Mouse (Mus musculus) embryo, embryonic 11 days (tissue): ENCODE measurements at regions not wholly inside any gene's neighbourhood (a gene's known extent, or its start where the extent isn't known, plus 50 kb on each side); places are given as distances from the start of the nearest gene placed in this dataset.

Experiments used
- DNase-seq: peaks from one replicate; pipeline ENCODE4 v3.0.0-alpha.2; 2015

DNA sequence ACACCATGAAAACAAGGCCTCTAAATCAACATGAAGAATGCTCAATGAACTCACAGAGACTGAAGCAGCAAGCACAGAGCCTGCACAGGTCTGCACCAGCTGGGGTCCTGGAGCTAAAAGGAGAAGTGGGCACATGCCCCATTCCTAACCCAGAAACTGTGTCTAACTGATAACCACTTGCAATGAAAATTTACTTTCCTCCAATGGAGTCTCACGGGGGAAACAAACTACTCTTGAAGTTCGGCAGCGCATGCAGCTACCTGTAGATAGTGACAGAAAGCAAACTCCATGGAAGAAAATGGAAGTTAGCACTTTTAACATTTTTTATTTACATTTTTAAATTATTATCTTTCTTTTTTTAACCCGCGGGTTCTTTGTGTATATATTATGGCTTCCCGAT, 76.8 kb upstream of the Akap6 start:
- DNase-seq: no peak

DNA sequence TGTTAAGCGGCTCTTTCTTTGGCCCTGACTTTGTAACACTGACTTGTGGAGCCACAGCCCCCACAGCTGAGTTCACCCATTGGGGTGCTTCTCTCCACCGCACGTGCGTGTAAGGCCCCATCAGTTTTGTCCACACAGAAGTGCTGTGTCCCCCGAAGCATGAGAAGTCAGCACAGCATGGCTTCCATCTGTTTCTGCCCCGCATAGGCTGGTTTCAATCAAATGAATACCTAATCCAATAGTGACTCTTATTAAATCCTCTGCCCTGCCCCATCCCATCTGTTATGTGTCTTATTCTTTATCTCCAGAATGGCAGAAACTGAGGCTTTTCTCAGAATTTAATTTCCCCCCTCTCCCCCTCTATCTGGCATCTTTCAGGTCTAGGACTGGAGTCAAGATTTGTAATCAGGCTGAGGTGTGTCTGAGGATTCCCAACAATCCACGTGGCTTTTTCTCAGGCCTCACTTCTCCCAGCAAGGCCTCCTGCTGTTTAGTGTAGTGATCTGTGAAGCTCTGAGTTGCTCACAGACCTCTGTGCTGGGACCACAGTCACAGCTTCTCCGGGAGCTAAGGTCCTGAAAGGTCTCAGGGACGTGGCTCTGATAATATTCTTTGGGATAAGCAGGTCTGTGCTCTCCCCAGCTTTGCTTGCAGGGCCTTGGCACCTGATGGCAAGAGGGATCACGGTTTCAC, 75.6 kb upstream of the Akap6 start:
- DNase-seq: no peak

DNA sequence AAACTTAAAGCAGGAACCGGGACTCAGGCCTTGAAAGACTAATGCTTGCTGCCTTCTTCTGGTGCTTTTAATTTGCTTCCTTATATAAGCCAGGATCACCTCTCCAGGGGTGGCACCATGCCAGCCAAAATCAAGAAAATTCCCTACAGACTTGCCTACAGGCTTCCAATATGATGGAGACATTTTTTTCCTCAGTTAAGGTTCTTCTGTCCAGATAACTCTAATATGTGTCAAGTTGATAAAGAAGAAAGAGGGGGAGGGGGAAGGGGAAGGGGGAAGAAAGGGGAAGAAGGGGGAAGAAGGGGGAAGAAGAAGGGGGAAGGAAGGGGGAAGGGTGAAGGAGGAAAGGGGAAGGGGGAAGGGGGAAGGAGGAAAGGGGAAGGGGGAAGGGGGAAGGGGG, 74.3 kb upstream of the Akap6 start:
- no peak for DNase-seq

DNA sequence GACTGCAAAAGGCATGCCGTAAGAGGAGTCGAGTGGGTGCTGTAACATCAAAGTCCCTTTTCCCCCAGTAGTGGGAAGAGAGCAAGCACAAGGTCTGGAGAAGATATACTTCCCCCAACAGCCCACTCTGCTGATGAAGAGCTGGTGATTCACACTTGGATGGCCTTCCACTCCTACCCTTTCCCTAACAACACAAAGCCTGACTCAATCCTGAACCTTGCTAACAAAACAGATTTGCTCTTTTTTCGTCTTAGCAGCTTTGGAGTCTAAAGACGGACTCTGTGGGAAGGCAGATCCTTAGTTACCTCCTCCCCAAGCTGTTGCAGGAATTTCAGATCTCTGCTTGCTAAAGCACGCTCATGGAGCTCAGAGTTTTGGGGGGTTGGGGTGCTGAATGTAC, 70.4 kb upstream of the Akap6 start:
- DNase-seq: no peak

DNA sequence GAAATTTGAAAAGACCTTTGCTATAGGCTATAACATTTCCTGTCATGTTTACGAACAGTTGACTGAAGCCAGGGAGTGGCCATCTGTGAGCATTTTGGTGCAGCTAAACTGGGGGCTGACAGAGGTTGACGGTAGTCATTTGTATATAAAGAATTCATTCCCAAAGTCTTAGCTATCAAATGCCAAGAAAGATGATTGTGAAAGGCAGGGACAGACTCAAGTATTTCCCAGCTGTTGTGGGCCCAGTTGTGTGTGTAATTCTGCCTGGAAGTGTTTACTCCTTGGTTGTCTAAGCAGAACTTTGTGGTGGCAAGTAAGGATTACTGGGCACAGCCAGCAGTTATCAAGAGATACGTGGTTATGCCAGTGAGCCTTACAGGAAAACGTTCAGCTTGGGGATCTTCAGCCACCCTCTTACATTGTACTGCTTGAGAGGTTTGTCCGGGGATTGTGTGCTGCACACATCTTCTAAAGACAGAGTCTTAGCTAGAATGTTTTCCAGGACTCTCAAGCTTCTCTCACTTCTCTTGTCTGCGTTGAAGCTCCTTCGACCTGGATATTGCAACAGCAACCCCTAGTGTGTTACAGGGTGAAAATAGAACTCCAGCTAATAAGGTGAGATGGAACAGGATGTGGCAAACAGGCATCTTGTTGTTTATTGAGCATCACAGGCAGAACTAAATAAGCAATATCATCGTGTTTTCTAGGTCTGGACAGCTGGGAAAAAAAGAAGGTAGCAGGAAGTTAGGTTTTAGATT, 63.9 kb upstream of the Akap6 start:
- no peak for DNase-seq

DNA sequence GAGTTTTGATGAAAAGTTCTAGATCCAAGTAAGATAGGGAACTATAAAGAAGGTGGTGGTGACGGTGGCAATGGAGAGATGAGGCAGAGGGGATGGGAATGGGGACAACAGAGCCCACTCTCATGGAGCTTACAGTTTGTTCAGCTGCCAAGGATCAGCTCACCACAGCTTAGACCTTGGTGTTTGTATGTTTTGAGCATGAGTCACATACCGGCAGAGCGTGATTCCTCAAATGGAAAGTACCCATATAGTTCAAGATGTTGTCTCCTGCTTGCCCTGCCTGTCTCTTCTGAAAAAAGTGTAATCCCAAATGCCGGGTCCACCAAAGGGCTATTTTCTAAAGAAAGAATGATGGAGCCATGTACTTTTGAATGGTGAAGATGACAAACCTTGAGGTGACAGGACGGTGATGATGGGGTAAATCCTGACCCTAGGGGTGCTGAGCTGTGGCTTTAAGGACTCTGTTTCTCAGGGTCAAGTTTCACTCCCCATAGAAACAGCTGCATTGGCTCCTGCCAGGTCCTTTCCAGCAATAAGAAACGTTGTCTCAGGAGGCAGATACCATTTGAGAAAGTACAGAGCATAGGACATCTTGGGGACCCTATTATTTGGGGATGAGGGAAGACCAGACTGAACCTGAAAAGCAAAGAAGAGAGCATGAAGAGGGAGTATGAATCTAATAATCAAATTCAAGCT, 62.8 kb upstream of the Akap6 start:
- no peak for DNase-seq

DNA sequence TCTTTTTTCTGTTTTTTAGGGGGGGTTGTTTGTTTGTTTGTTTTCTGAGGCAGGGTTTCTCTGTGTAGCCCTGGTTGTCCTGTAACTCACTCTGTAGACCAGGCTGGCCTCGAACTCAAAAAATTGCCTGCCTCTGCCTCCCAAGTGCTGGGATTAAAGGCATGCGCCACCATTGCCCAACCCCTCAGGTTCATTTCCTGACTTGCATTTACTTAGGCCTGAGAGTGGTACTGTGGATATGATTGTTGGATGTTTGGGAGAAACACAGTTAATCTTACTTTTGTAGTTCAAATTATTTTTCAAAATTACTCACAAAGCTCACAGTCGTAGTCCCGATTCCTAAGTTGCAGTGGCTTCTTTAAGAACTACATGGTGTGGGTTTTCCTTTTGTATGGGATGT, 62.3 kb upstream of the Akap6 start:
- no peak for DNase-seq

DNA sequence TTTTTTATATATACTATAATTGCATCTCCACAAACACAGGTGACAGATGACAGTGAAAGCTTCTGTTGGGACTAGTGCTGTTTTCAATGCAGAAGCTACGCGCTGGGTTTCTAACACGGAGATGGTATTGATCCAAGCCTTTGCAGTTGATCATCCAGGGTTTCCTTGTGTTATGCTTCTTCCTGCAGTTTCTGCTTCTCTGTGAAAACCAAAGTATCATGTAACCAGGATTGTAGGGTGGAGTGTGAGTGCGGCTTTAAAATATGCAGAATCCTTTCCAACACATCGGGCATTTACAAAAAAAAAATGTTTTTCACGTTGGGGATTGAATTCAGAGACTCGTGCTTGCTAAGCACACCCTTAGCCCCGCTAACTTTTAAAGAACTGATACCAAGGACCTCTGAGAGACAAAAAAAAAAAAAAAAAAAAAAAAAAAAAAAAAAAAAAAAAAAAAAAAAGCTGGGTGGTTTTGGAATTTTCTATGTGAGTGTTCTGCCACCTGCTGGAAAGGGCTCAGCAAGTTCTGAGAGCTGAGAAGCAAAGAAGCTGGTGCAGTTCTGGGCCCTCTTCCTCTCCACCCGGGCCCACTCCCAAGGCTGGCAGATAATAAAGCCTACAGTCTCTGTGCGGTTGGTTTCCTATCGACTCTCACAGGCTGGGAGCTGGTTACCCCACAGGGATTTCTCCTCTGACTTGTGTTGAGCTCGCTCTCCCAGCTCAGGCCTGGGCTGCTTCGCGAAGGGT, 61.5 kb upstream of the Akap6 start:
- peak; percentile 68 for DNase-seq

DNA sequence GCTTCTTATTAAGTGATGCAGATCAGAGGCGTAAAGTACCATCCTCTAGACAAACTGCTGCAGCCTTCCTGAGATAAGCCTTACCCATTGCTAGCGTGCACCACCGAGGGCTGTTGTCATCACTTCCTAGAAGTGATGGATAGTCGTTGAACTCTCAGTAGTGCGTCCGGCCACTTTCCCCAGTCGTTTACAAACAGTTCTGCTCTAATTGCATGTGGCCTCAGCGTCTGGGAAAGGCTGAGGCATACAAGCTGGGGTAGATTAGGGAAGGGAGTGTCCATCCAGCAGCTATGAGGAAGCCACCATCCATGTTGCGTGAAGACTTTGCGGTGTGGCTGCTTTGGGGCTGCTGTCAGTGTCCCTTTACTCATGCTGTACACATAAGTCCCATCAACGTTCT, 60.7 kb upstream of the Akap6 start:
- DNase-seq: peak; percentile 8

DNA sequence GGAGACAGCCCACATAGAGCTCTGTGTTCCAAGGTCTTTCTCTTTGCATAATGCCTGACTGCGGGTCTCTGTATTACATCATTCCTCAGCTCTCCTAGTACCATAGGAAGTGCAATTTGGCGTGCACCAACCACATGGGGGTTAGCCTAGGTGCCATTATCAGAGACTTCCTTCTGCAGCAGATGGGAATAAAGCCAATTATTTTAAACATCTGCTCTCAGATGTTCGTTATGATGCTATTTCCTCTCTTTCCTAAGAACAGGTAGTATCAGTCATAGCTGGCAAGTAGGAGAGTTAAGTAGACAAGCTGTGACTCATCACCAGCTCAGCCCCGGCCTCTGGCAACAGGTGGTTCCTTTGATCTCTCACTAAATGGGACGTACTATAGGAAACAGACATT, 55.1 kb upstream of the Akap6 start:
- no peak for DNase-seq
